Mouse (Mus musculus): Measurements from ENCODE around the gene Olfr1090.

GRCm38 (mm10) chr2:86761050-86761449 lies 2.3 kb upstream of the Olfr1090 start:
- TF ChIP-seq POLR2A (IDR thresholded peaks at IDR 0.05; ENCODE audit: borderline replicate concordance, insufficient read depth, low read length) (no peak), CTCF (IDR thresholded peaks at IDR 0.05; ENCODE audit: borderline replicate concordance, insufficient read depth, low read depth, low read length) (no peak)

All from cerebellum, adult 2 months (tissue).